Mouse (Mus musculus): Measurements from ENCODE around the gene Dcdc2a. TPM values are rescaled to one million over a fixed set of nuclear protein-coding genes. Genes with fewer than 3 reads are reported as not detected.

The Dcdc2a gene
- polyA plus RNA-seq, 1 experiment from 2014 or later, result 0.96 TPM

GRCm38 (mm10) chr13:25189419-25190144, 133.8 kb downstream of the Dcdc2a start:
- Histone ChIP-seq H3K27ac (no peak overlapping the region), H3K4me3 (replicated peaks) (no peak overlapping the region), H3K4me2 (replicated peaks) (no peak overlapping the region), H3K9ac (no peak overlapping the region), H3K4me1 (replicated peaks) (no peaks in the 10 kb centered on the region), H3K9me3 (no peaks in the 10 kb centered on the region), H3K27me3 (replicated peaks) (no peaks in the 10 kb centered on the region), H3K36me3 (no peaks in the 10 kb centered on the region)
- ATAC-seq, result no peak; the same call in 1 of the 2 replicates
- 85% methylated on average over 11 of the region's 11 CpGs for WGBS

GRCm38 (mm10) chr13:25190218-25190617, 134.4 kb downstream of the Dcdc2a start:
- 76% methylated on average over 3 of the region's 3 CpGs for WGBS
- H3K27me3 ChIP-seq (replicated peaks), result no peaks in the 10 kb centered on the region

GRCm38 (mm10) chr13:25195706-25196105, 139.9 kb downstream of the Dcdc2a start:
- H3K4me1 ChIP-seq (replicated peaks), result no peaks in the 10 kb centered on the region
- H3K27ac ChIP-seq, result no peak overlapping the region
- no peaks in the 10 kb centered on the region for H3K36me3 ChIP-seq
- H3K4me3 ChIP-seq (replicated peaks), result no peak overlapping the region
- H3K27me3 ChIP-seq (replicated peaks), result no peaks in the 10 kb centered on the region
- H3K9me3 ChIP-seq, result no peaks in the 10 kb centered on the region
- WGBS, result 91% methylated on average over 10 of the region's 10 CpGs
- no peak overlapping the region for H3K4me2 ChIP-seq (replicated peaks)
- ATAC-seq, result no peak
- no peak overlapping the region for H3K9ac ChIP-seq

More at GRCm38 (mm10) chr13:25190218-25190617, 134.4 kb downstream of the Dcdc2a start:
- Histone ChIP-seq H3K27ac (no peak overlapping the region), H3K36me3 (no peaks in the 10 kb centered on the region), H3K9ac (no peak overlapping the region), H3K9me3 (no peaks in the 10 kb centered on the region), H3K4me3 (replicated peaks) (no peak overlapping the region), H3K4me2 (replicated peaks) (no peak overlapping the region), H3K4me1 (replicated peaks) (no peaks in the 10 kb centered on the region)
- ATAC-seq, result no peak

GRCm38 (mm10) chr13:25199916-25200315, 144.1 kb downstream of the Dcdc2a start:
- Histone ChIP-seq H3K9ac (no peak overlapping the region), H3K4me3 (replicated peaks) (no peak overlapping the region), H3K27me3 (replicated peaks) (no peaks in the 10 kb centered on the region), H3K4me2 (replicated peaks) (no peak overlapping the region), H3K4me1 (replicated peaks) (no peaks in the 10 kb centered on the region), H3K9me3 (no peaks in the 10 kb centered on the region), H3K27ac (no peak overlapping the region), H3K36me3 (no peaks in the 10 kb centered on the region)
- peak; percentile 84 for ATAC-seq
- 45% methylated on average over 3 of the region's 3 CpGs for WGBS

- H3K4me1 ChIP-seq (replicated peaks), result no peaks in the 10 kb centered on the region
- H3K36me3 ChIP-seq, result no peaks in the 10 kb centered on the region
- H3K4me2 ChIP-seq (replicated peaks), result no peak overlapping the region
- no peak overlapping the region for H3K4me3 ChIP-seq (replicated peaks)
- H3K27ac ChIP-seq, result no peak overlapping the region
- WGBS, result 84% methylated on average over 5 of the region's 5 CpGs
- no peaks in the 10 kb centered on the region for H3K9me3 ChIP-seq
- no peak for ATAC-seq
- no peak overlapping the region for H3K9ac ChIP-seq
- no peaks in the 10 kb centered on the region for H3K27me3 ChIP-seq (replicated peaks)
Observed at GRCm38 (mm10) chr13:25206950-25207349, 151.1 kb downstream of the Dcdc2a start.

GRCm38 (mm10) chr13:25218394-25218793, 162.6 kb downstream of the Dcdc2a start:
- Histone ChIP-seq H3K9me3 (no peaks in the 10 kb centered on the region), H3K4me1 (replicated peaks) (no peaks in the 10 kb centered on the region), H3K9ac (no peak overlapping the region), H3K4me3 (replicated peaks) (no peak overlapping the region), H3K27ac (no peak overlapping the region), H3K27me3 (replicated peaks) (no peaks in the 10 kb centered on the region), H3K4me2 (replicated peaks) (no peak overlapping the region), H3K36me3 (no peaks in the 10 kb centered on the region)
- 86% methylated on average over 1 of the region's 1 CpGs for WGBS
- ATAC-seq, result no peak

- no peak overlapping the region for H3K9ac ChIP-seq
- no peaks in the 10 kb centered on the region for H3K27me3 ChIP-seq (replicated peaks)
- H3K27ac ChIP-seq, result no peak overlapping the region
- no peak overlapping the region for H3K4me3 ChIP-seq (replicated peaks)
- H3K36me3 ChIP-seq, result no peaks in the 10 kb centered on the region
- no peak overlapping the region for H3K4me2 ChIP-seq (replicated peaks)
- 55% methylated on average over 5 of the region's 5 CpGs for WGBS
- ATAC-seq, result no peak
- H3K4me1 ChIP-seq (replicated peaks), result no peaks in the 10 kb centered on the region
- no peaks in the 10 kb centered on the region for H3K9me3 ChIP-seq
Observed at GRCm38 (mm10) chr13:25220186-25220787, 164.5 kb downstream of the Dcdc2a start.

- Histone ChIP-seq H3K4me2 (replicated peaks) (no peak overlapping the region), H3K27ac (no peak overlapping the region), H3K36me3 (no peaks in the 10 kb centered on the region), H3K27me3 (replicated peaks) (no peaks in the 10 kb centered on the region), H3K4me3 (replicated peaks) (no peak overlapping the region), H3K9me3 (no peaks in the 10 kb centered on the region), H3K9ac (no peak overlapping the region), H3K4me1 (replicated peaks) (no peaks in the 10 kb centered on the region)
- 92% methylated on average over 1 of the region's 1 CpGs for WGBS
- no peak for ATAC-seq
Observed at GRCm38 (mm10) chr13:25251893-25252292, 196.1 kb downstream of the Dcdc2a start.

GRCm38 (mm10) chr13:25254478-25255263, 198.9 kb downstream of the Dcdc2a start:
- 59% methylated on average over 9 of the region's 9 CpGs for WGBS
- Histone ChIP-seq H3K9ac (no peak overlapping the region), H3K27ac (no peak overlapping the region), H3K4me3 (replicated peaks) (no peak overlapping the region), H3K9me3 (no peaks in the 10 kb centered on the region), H3K4me2 (replicated peaks) (no peak overlapping the region), H3K4me1 (replicated peaks) (no peaks in the 10 kb centered on the region), H3K27me3 (replicated peaks) (no peaks in the 10 kb centered on the region), H3K36me3 (no peaks in the 10 kb centered on the region)
- peak; percentile 65 for ATAC-seq

- no peak overlapping the region for H3K4me3 ChIP-seq (replicated peaks)
- H3K9ac ChIP-seq, result no peak overlapping the region
- ATAC-seq, result no peak
- WGBS, result 84% methylated on average over 6 of the region's 6 CpGs
- no peak overlapping the region for H3K27ac ChIP-seq
- no peaks in the 10 kb centered on the region for H3K9me3 ChIP-seq
- no peaks in the 10 kb centered on the region for H3K4me1 ChIP-seq (replicated peaks)
- no peak overlapping the region for H3K4me2 ChIP-seq (replicated peaks)
- H3K36me3 ChIP-seq, result no peaks in the 10 kb centered on the region
- H3K27me3 ChIP-seq (replicated peaks), result no peaks in the 10 kb centered on the region
Observed at GRCm38 (mm10) chr13:25257608-25258007, 201.8 kb downstream of the Dcdc2a start.

Data from intestine, embryonic 15.5 days (tissue).